Mouse (Mus musculus): ENCODE measurements at regions not wholly inside any gene's neighbourhood (a gene's known extent, or its start where the extent isn't known, plus 50 kb on each side); places are given as distances from the start of the nearest gene placed in this dataset.
"Not testable (repeated sequence)": the region's sequence is repeated elsewhere in the genome, so short reads cannot be mapped to it uniquely, and the experiment has no call there.

GRCm38 (mm10) chr2:95433996-95434395, 884.0 kb upstream of the Lrrc4c start:
- DNase-seq (ENCODE audit: low spot score in 2 of 2), result not testable (repeated sequence)

- DNase-seq (ENCODE audit: low spot score in 2 of 2), result no peak
Observed at GRCm38 (mm10) chr2:95440957-95441356, 877.0 kb upstream of the Lrrc4c start.

DNA sequence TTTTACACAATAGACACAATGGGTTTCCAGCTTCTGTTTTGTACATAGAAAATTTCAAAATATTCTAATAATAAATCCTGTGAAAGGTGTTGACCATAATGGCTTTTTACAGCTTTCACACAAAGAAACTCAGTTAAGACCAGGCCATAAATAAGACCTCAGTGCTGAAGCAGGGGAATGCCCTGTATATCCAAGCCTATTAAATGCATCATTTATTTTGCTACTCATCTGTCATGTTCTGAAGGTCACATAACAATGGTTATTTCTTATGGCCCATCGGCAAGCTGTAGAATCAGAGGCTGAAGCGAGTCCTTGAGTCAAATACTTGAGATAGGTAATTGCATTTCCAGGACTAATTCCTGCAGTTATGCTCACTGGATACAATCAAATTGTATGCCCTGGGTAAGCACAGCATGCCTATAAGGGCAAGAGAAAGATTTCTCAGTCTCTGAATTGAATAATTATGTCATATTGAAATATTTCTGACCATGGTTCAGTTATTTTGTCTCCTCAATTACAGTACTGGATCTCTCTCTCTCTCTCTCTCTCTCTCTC, 874.6 kb upstream of the Lrrc4c start:
- no peak for DNase-seq (ENCODE audit: low spot score in 2 of 2)

GRCm38 (mm10) chr2:95448897-95449296, 869.1 kb upstream of the Lrrc4c start:
- DNase-seq (ENCODE audit: low spot score in 2 of 2), result peak; percentile 5 to 11

GRCm38 (mm10) chr2:95479827-95480226, 838.1 kb upstream of the Lrrc4c start:
- DNase-seq (ENCODE audit: low spot score in 2 of 2), result no peak

- DNase-seq (ENCODE audit: low spot score in 2 of 2), result no peak
Observed at GRCm38 (mm10) chr2:95483397-95483796, 834.6 kb upstream of the Lrrc4c start.

GRCm38 (mm10) chr2:95487580-95488135, 830.3 kb upstream of the Lrrc4c start:
- no peak for DNase-seq (ENCODE audit: low spot score in 2 of 2)

DNA sequence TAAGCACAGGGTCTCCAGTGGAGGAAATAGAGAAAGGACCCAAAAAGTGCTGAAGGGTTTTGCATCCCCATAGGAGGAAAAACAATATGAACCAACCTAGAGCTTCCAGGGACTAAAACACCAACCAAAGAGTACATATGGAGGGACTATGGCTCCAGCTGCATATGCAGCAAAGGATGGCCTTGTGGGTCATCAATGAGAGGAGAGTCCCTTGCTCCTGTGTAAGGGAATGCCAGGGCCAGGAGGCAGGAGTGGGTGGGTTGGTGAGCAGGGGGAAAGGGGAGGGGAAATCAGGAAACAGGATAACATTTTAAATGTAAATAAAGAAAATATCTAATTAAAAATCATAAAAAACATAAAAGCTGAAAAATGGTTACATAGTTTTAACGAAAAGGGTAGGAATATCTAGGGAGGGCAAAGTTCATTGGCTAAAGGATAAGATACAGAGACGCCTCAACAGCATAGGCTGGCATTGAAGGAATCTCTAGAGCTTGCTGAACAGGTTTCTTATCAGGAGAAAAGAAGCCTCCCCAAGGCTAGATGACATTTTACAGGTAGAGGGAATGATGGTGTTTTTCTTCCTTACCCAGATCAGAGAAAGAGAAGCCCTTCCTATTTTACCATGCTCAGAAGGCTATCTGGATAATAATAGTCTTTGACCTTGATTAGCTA, 823.8 kb upstream of the Lrrc4c start:
- no peak for DNase-seq (ENCODE audit: low spot score in 2 of 2)

DNA sequence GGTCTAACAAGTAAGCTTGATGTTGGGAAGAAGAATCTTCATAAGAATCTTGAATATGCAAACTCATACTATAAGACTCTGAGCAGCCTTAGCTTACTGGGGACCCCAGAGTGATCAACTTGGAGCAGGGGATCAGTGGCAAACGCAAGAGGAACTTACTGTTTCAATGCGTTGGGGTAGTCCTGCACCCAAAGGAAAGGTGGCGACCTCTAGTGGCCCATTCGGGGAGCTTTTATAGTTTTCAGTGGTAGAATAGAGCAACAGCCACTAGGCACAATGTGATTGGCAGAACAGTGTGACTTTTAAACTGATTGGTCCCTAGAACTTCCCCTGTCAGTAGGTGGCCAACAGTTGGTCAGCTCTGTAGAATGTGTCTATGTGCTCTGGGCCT, 823.3 kb upstream of the Lrrc4c start:
- DNase-seq (ENCODE audit: low spot score in 2 of 2), result no peak

- no peak for DNase-seq (ENCODE audit: low spot score in 2 of 2)
Observed at GRCm38 (mm10) chr2:95511286-95511685, 806.7 kb upstream of the Lrrc4c start.

GRCm38 (mm10) chr2:95521624-95522023, 796.3 kb upstream of the Lrrc4c start:
- no peak for DNase-seq (ENCODE audit: low spot score in 2 of 2)

DNA sequence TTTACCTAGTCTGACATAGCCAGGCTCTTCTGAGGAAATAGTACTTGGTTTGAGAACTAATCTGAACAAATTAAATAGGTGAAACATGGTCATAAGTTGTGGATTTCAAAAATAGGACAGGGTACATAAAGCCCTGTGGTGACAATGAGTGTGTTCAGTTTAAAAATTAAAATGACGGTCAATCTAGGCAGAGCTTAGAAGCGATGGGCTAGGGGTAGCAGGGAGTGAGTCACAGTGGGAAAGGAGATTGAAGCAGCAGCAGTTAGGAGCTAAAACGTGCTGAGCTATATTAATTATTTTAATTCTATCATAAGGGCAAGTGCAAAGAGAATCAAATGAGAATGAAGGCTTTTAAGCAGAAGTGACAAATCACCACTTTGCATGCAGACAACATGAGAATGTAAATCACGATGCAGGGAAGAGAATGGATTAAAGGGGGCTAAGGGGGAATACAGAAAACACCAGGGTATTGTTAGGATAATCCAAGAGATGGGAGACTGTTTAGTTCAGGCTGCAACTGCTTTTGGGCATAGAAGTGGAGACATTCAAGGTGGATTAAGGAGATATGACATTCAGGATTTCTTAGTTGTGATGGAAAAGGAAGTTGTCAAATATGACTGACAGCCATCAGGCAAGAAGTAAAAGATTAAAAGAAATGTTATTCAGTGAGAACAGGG, 793.2 kb upstream of the Lrrc4c start:
- no peak for DNase-seq (ENCODE audit: low spot score in 2 of 2)

DNA sequence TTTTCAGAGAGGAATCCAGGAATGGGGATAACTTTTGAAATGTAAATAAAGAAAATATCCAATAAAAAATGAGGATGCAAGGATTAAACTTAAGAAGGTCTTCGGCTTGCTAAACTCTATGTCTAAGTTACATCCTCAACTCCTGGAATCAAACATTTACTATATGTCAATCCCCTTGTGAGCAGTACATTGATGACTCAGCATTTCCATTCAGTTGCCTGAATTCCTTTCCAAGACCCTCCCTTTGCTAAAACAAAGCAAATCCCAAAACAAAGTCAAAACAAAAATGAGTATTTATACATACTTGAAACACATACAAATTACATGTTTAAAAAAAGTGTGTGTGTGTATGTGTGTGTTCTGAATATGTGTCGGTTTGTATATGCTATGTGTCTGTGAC, 753.9 kb upstream of the Lrrc4c start:
- DNase-seq (ENCODE audit: low spot score in 2 of 2), result no peak

- DNase-seq (ENCODE audit: low spot score in 2 of 2), result no peak
Observed at GRCm38 (mm10) chr2:95575882-95576281, 742.1 kb upstream of the Lrrc4c start.

DNA sequence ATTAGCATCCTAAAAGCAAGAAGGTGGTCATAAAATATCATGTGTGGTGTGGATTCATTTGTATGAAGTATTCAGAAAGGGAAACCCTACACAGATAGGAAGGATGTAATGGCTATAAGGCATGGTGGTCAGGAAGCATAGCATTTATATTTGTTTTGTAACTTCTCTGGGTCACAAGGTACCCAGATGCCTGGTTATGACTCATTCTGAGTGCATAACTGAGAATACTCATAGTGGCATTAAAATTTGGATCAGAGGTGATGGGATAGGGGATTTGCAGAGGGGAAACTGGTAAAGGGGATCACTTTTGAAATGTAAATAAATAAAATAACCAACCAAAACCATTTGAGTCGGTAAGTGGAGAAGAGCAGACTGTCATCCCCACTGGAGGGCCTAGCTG, 738.8 kb upstream of the Lrrc4c start:
- no peak for DNase-seq (ENCODE audit: low spot score in 2 of 2)

DNA sequence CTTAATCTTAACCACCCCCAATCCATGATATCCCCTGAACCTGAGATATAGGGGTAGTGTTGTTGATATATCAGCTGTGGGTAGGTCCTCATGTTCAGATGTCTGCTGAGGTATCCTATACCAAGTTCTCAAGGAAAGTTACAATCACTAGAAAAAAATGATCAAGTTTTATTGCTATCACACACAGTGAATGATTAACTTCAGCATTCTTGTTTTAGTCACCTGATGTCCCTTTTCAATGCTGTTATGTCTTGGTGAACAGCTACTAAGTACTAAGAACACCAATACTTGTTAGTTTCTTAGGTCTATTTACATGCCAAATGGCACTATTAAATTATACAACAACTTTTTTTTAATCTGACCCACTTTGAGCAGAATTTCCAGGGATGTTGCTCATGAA, 732.0 kb upstream of the Lrrc4c start:
- DNase-seq (ENCODE audit: low spot score in 2 of 2), result no peak

DNA sequence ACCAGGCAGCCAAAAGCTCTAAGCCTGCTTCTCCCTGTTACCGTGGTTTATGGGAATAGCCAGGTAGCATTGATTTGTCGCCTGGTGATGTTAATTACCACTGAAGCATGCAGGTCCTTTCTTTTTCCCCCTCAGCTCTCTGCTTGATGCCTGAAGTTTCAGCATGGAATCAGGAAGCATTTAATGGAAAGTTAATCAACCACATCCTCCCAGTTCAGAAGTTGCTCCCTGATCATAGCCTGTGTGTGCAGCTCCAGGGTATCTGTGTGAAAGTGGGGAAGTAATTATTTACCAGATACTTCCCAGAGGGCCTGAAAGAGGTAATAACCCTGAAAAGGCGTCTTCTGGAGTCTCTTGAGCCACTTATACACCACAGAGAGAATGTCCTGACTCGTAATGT, 730.9 kb upstream of the Lrrc4c start:
- no peak for DNase-seq (ENCODE audit: low spot score in 2 of 2)

GRCm38 (mm10) chr2:95613354-95613753, 704.6 kb upstream of the Lrrc4c start:
- no peak for DNase-seq (ENCODE audit: low spot score in 2 of 2)

GRCm38 (mm10) chr2:95637533-95637932, 680.4 kb upstream of the Lrrc4c start:
- DNase-seq (ENCODE audit: low spot score in 2 of 2), result no peak

DNA sequence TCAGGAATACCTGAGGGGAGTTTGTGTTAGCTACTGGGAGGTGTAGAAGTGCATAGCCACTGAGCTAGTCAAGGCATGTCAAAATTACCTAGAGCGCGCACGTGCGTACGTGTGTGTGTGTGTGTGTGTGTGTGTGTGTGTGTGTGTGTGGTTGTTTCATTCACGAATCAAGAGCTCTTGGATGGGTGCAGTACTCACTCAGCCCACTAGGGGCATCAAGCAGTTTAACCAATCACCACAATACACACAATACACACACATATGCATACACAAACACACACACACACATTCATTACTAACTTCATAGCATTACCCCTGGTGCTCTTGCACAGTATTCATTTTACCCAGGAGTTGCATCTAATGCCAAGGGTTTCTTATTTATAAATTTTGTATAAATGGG, 643.6 kb upstream of the Lrrc4c start:
- DNase-seq (ENCODE audit: low spot score in 2 of 2), result no peak

DNA sequence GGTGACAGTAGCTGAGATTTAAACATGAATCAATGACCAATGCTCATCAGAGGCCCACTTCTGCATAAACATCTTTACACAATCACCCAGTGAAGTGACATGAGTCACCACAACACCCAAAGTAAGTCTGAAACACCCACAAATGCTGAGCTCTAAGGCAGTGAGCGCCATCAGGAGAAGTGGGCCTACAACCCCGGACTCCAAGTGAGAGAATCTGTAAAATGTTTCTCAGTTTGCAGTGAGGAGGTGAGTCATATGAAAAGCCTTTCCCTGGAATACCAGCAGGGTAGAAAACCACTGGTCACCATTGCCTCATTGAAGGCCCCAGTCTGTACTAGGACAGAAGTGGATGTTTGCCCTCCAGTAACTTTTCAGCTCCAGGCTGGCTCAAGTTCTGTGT, 602.6 kb upstream of the Lrrc4c start:
- no peak for DNase-seq (ENCODE audit: low spot score in 2 of 2)
